Mouse (Mus musculus) liver, embryonic 14.5 days (tissue): ENCODE data around the gene Mrps6. TPM values are rescaled to one million over a fixed set of nuclear protein-coding genes. Genes with fewer than 3 reads are reported as not detected.
"Not testable (repeated sequence)": the region's sequence is repeated elsewhere in the genome, so short reads cannot be mapped to it uniquely, and the experiment has no call there.

Experiments used
- ATAC-seq: fragments of 200-750 bp; cut with Nextera tagmentation; 2 replicates; pipeline ENCODE4 v1.8.0; 2017; ENCODE audit warnings: moderate number of reproducible peaks, mild to moderate bottlenecking, moderate library complexity; ENCODE audit not compliant: insufficient read depth
- DNase-seq, 3 experiments: peaks; one replicate each; pipeline ENCODE4 v3.0.0-alpha.2; 2012 to 2013; ENCODE audit warnings: low read depth in 3 of 3, low spot score in 3 of 3
- H3K27ac ChIP-seq: fragments of 300-500 bp; sonication (generic); 2 replicates; pipeline ENCODE4 v1.5.1; 2014; ENCODE audit warnings: moderate library complexity, mild to moderate bottlenecking, control low read depth, inconsistent platforms
- H3K27me3 ChIP-seq: fragments of 300-500 bp; sonication (generic); 2 replicates; pipeline ENCODE4 v1.6.1; 2014; ENCODE audit warnings: mild to moderate bottlenecking, low read length, moderate library complexity; ENCODE audit not compliant: control insufficient read depth, insufficient read depth
- H3K36me3 ChIP-seq: fragments of 300-500 bp; sonication (generic); replicated peaks from 2 replicates; pipeline ENCODE4 v1.6.1; 2014; ENCODE audit warnings: low read depth; ENCODE audit not compliant: control insufficient read depth, insufficient read depth
- H3K4me1 ChIP-seq, 2 experiments: fragments of 200-500 bp in 1 of 2; fragments of 300-500 bp in 1 of 2; sonication (generic) in 1 of 2; replicated peaks; 2 replicates each; pipeline ENCODE4 v1.6.1; 2012 to 2014; ENCODE audit warnings: antibody characterized with exemption in 1 of 2, inconsistent platforms in 1 of 2, low read length in 1 of 2; ENCODE audit not compliant: control insufficient read depth in 2 of 2, insufficient read depth in 2 of 2
- H3K4me2 ChIP-seq: fragments of 300-500 bp; sonication (generic); 2 replicates; pipeline ENCODE4 v1.6.1; 2014; ENCODE audit warnings: low read depth, mild to moderate bottlenecking, control low read depth, moderate library complexity
- H3K4me3 ChIP-seq, 2 experiments: fragments of 200-500 bp in 1 of 2; fragments of 300-500 bp in 1 of 2; sonication (generic) in 1 of 2; 2 replicates each; pipeline ENCODE4 v1.5.1; 2012 to 2014; ENCODE audit warnings: low read depth in 2 of 2, low read length in 2 of 2, mild to moderate bottlenecking in 2 of 2, control low read depth in 1 of 2, inconsistent platforms in 1 of 2, moderate library complexity in 1 of 2; ENCODE audit not compliant: insufficient read depth in 1 of 2
- H3K9ac ChIP-seq: fragments of 300-500 bp; sonication (generic); replicated peaks from 2 replicates; pipeline ENCODE4 v1.6.1; 2014; ENCODE audit warnings: mild to moderate bottlenecking, control low read depth, moderate library complexity
- H3K9me3 ChIP-seq: fragments of 300-500 bp; sonication (generic); 2 replicates; pipeline ENCODE4 v1.6.1; 2016; ENCODE audit warnings: low read length, mixed read lengths; ENCODE audit not compliant: control insufficient read depth
- CTCF ChIP-seq: IDR thresholded peaks from 2 replicates; pipeline ENCODE4 v1.5.1; 2016; ENCODE audit warnings: antibody characterized with exemption, low read depth, control low read depth
- EP300 ChIP-seq: IDR thresholded peaks from 2 replicates; pipeline ENCODE4 v1.6.1; 2016; ENCODE audit warnings: antibody characterized with exemption, low read depth
- WGBS: fragments of 180-500 bp; shearing (Covaris S2); extraction: QIAGEN DNeasy Blood & Tissue Kit; methylation state at CpG from one replicate; pipeline ENCODE4 v1.1.7; 2014; ENCODE audit not compliant: insufficient replicate concordance; 5-methylcytosine and 5-hydroxymethylcytosine counted together
- polyA plus RNA-seq, 2 experiments: library from polyadenylated mRNA; depleted of rRNA in 1 of 2; stranded (reverse) in 1 of 2; unstranded in 1 of 2; fragments of >200 nt; fragmentation: Nextera tagmentation in 1 of 2; extraction: Ambion mirVana in 1 of 2; gene quantifications; 2 replicates each; pipeline versions ENCODE4 v1.2.1 to v1.2.3; 2012 to 2014

Gene Mrps6
- polyA plus RNA-seq, 2 experiments, result 15.2 to 30.2 TPM

GRCm38 (mm10) chr16:92102115-92102514 lies 44.0 kb downstream of the Mrps6 start:
- no peaks in the 10 kb centered on the region for H3K36me3 ChIP-seq
- DNase-seq, result no peak
- H3K4me1 ChIP-seq, result no peaks in the 10 kb centered on the region
- H3K4me2 ChIP-seq, result no peak overlapping the region
- no peak overlapping the region for H3K27ac ChIP-seq
- H3K9me3 ChIP-seq, result no peaks in the 10 kb centered on the region
- ATAC-seq, result no peak
- H3K4me3 ChIP-seq, result no peak overlapping the region
- no peak overlapping the region for H3K9ac ChIP-seq
- TF ChIP-seq CTCF, result no peak
- TF ChIP-seq EP300, result no peak
- WGBS, result 79% methylated on average over 5 of the region's 5 CpGs
- no peaks in the 10 kb centered on the region for H3K27me3 ChIP-seq

DNA sequence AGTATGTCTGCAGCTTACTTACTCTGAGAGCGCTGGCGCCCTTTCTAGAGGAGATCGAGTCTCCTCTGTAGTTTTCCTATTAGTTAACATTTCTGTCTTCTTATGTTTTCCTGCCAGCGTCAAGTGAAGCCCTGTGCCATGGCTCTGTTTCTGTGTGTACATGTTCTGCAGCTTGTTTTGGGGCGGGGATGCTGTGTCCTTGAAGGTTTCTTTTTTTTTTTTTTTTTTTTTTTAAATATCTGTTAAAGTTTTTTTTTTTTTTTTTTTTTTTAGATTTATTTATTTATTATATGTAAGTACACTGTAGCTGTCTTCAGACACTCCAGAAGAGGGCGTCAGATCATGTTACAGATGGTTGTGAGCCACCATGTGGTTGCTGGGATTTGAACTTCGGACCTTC lies 44.9 kb downstream of the Mrps6 start:
- H3K9me3 ChIP-seq, ATAC-seq, H3K4me3 ChIP-seq, DNase-seq, H3K27ac ChIP-seq, H3K9ac ChIP-seq, H3K27me3 ChIP-seq, H3K36me3 ChIP-seq, H3K4me1 ChIP-seq, H3K4me2 ChIP-seq: not testable (repeated sequence)
- WGBS, result 75% methylated on average over 6 of the region's 7 CpGs

- Histone ChIP-seq H3K4me2 (no peak overlapping the region), H3K27me3 (no peaks in the 10 kb centered on the region), H3K36me3 (no peaks in the 10 kb centered on the region), H3K4me3 (no peak overlapping the region), H3K27ac (no peak overlapping the region), H3K4me1 (no peaks in the 10 kb centered on the region), H3K9me3 (no peaks in the 10 kb centered on the region), H3K9ac (no peak overlapping the region)
- no peak for ATAC-seq
- no peak for DNase-seq
- 66% methylated on average over 9 of the region's 9 CpGs for WGBS
- TF ChIP-seq EP300 (no peak), CTCF (peak; percentile 12)
These were observed 45.7 kb downstream of the Mrps6 start for GRCm38 (mm10) chr16:92103572-92104331.

- ATAC-seq (no peak), DNase-seq (no peak)
- H3K27me3 ChIP-seq, result no peaks in the 10 kb centered on the region
- H3K9ac ChIP-seq, result no peak overlapping the region
- 58% methylated on average over 2 of the region's 2 CpGs for WGBS
- H3K4me1 ChIP-seq, result no peaks in the 10 kb centered on the region
- no peaks in the 10 kb centered on the region for H3K36me3 ChIP-seq
- no peak overlapping the region for H3K4me2 ChIP-seq
- H3K27ac ChIP-seq, result no peak overlapping the region
- TF ChIP-seq EP300, result no peak
- no peak for TF ChIP-seq CTCF
- H3K4me3 ChIP-seq, result no peak overlapping the region
- H3K9me3 ChIP-seq, result no peaks in the 10 kb centered on the region
These were observed 46.2 kb downstream of the Mrps6 start for GRCm38 (mm10) chr16:92104332-92104590.

DNA sequence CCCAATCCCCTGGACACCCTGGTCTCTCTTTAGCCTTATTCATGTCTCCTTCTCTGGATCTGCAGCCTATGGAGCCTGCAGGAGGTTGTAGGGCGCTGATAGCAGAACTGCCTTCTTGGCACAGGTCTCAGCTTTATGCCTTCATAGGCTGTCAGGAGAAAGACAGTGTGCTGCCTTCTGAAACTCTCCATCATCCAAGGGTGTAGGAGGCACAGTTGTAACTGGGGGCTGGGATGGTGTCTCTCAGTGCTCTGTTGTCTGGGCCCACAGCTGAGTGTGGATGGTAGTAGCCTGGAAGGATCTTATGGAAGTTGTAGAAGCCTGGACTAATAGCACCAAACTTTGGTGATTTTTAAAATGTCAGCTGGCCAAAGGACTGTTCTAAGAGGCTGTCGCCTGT lies 46.9 kb downstream of the Mrps6 start:
- DNase-seq (no peak), ATAC-seq (no peak)
- Histone ChIP-seq H3K27me3 (no peaks in the 10 kb centered on the region), H3K27ac (no peak overlapping the region), H3K9me3 (no peaks in the 10 kb centered on the region), H3K36me3 (no peaks in the 10 kb centered on the region), H3K9ac (no peak overlapping the region), H3K4me3 (no peak overlapping the region), H3K4me1 (no peaks in the 10 kb centered on the region), H3K4me2 (no peak overlapping the region)
- WGBS, result 81% methylated on average over 2 of the region's 2 CpGs
- no peak for TF ChIP-seq EP300
- no peak for TF ChIP-seq CTCF
